Mouse (Mus musculus): ENCODE data around the gene Sgms1. TPM values are rescaled to one million over a fixed set of nuclear protein-coding genes. Genes with fewer than 3 reads are reported as not detected.

Gene Sgms1
- polyA plus RNA-seq, 1 experiment, result 243 TPM

DNA sequence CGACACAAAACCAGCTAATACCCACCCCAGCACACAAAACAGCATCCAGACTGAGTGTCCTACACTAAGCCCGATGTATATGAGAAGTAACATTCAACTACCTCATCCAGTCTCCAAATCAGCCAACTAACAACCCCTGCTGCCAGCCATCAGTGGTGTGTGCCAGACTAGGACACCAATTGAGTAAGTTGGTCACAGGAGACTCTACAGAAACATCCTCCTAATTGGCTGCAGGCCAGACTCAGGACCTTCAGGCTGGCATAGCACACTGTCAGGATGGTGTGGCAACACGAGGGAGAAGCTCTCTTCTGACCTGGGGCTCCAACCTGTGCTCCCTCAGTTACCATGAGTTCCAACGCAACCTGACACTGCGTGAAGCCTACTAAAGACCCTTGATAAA, 113.3 kb downstream of the Sgms1 start:
- H3K27me3 ChIP-seq (ENCODE audit: control insufficient read depth, insufficient read depth, low read length), result no peaks in the 10 kb centered on the region
- H3K4me3 ChIP-seq (ENCODE audit: control insufficient read depth, low read depth, low read length), result peak overlapping the region; percentile 75
- peak overlapping the region; percentile 30; the same call in 1 of the 2 replicates for H3K27ac ChIP-seq (ENCODE audit: control insufficient read depth, insufficient read depth, low read depth, low read length)
- H3K36me3 ChIP-seq (ENCODE audit: control insufficient read depth, insufficient read depth, low read length), result no peaks in the 10 kb centered on the region
- TF ChIP-seq POLR2A (IDR thresholded peaks at IDR 0.05; ENCODE audit: control insufficient read depth, low read depth, low read length) (no peak), CTCF (IDR thresholded peaks at IDR 0.05; ENCODE audit: control insufficient read depth, insufficient read depth, insufficient replicate concordance, low read depth, low read length) (no peak)
- H3K4me1 ChIP-seq (ENCODE audit: control insufficient read depth, insufficient read depth, low read length), result no peaks in the 10 kb centered on the region; the same call in 1 of the 2 replicates

- no peaks in the 10 kb centered on the region for H3K27me3 ChIP-seq (ENCODE audit: control insufficient read depth, insufficient read depth, low read length)
- TF ChIP-seq POLR2A (IDR thresholded peaks at IDR 0.05; ENCODE audit: control insufficient read depth, low read depth, low read length) (no peak), CTCF (IDR thresholded peaks at IDR 0.05; ENCODE audit: control insufficient read depth, insufficient read depth, insufficient replicate concordance, low read depth, low read length) (no peak)
- H3K4me3 ChIP-seq (ENCODE audit: control insufficient read depth, low read depth, low read length), result peak overlapping the region; percentile 75
- no peak overlapping the region for H3K27ac ChIP-seq (ENCODE audit: control insufficient read depth, insufficient read depth, low read depth, low read length)
- H3K4me1 ChIP-seq (ENCODE audit: control insufficient read depth, insufficient read depth, low read length), result no peaks in the 10 kb centered on the region; the same call in 1 of the 2 replicates
- no peaks in the 10 kb centered on the region for H3K36me3 ChIP-seq (ENCODE audit: control insufficient read depth, insufficient read depth, low read length)
These were observed 114.2 kb downstream of the Sgms1 start for GRCm38 (mm10) chr19:32275068-32275925.

DNA sequence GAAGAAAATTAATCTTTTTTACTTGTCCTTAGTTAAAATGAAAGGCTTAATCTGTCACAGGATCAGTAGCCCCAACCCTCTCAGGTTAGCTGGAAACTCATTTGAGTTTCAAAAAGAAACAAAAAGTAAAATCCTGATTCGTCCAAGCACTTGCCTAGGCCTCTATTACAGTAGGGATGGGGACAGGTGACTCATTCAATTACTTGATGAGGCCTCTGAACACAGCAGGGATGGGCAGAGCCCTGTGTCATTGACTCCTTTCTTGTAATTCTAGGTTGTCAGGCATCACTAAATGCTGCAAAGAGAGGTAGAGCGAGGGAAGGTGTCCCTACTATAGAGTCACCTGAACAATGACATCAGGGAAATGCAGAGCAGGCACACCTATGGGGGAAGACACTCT, 115.4 kb downstream of the Sgms1 start:
- H3K36me3 ChIP-seq (ENCODE audit: control insufficient read depth, insufficient read depth, low read length), result no peaks in the 10 kb centered on the region
- H3K4me3 ChIP-seq (ENCODE audit: control insufficient read depth, low read depth, low read length), result no peak overlapping the region
- H3K4me1 ChIP-seq (ENCODE audit: control insufficient read depth, insufficient read depth, low read length), result no peaks in the 10 kb centered on the region; the same call in 1 of the 2 replicates
- H3K27me3 ChIP-seq (ENCODE audit: control insufficient read depth, insufficient read depth, low read length), result no peaks in the 10 kb centered on the region
- TF ChIP-seq POLR2A (IDR thresholded peaks at IDR 0.05; ENCODE audit: control insufficient read depth, low read depth, low read length) (no peak), CTCF (IDR thresholded peaks at IDR 0.05; ENCODE audit: control insufficient read depth, insufficient read depth, insufficient replicate concordance, low read depth, low read length) (no peak)
- H3K27ac ChIP-seq (ENCODE audit: control insufficient read depth, insufficient read depth, low read depth, low read length), result no peak overlapping the region

DNA sequence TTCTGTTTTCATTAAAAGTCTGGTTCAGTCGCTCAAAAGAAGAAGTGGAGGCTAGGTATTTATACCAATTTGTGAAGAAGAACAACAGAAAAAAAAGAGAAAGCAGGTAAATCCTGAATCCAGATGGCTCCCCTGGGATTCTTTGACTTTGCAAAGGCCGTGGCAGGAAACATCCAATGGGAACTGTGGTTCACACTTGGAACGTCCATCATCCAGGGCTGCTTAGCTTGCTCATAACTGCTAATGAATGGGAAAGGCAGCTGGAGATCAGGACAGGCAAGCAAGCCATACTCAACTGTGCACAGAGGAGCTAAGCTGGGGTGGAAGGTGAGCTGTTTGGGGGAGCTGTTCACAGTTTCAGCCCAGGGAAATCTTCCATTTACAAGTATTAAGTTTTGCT, 115.8 kb downstream of the Sgms1 start:
- no peaks in the 10 kb centered on the region for H3K36me3 ChIP-seq (ENCODE audit: control insufficient read depth, insufficient read depth, low read length)
- no peaks in the 10 kb centered on the region for H3K27me3 ChIP-seq (ENCODE audit: control insufficient read depth, insufficient read depth, low read length)
- no peak overlapping the region for H3K27ac ChIP-seq (ENCODE audit: control insufficient read depth, insufficient read depth, low read depth, low read length)
- no peak overlapping the region for H3K4me3 ChIP-seq (ENCODE audit: control insufficient read depth, low read depth, low read length)
- no peak for TF ChIP-seq CTCF (IDR thresholded peaks at IDR 0.05; ENCODE audit: control insufficient read depth, insufficient read depth, insufficient replicate concordance, low read depth, low read length)
- no peak for TF ChIP-seq POLR2A (IDR thresholded peaks at IDR 0.05; ENCODE audit: control insufficient read depth, low read depth, low read length)
- H3K4me1 ChIP-seq (ENCODE audit: control insufficient read depth, insufficient read depth, low read length), result no peaks in the 10 kb centered on the region; the same call in 1 of the 2 replicates

- H3K27ac ChIP-seq (ENCODE audit: control insufficient read depth, insufficient read depth, low read depth, low read length), result 0 out of 2 replicates have a peak overlapping the region, but pooled peaks have one; percentile 26
- no peaks in the 10 kb centered on the region; the same call in 1 of the 2 replicates for H3K4me1 ChIP-seq (ENCODE audit: control insufficient read depth, insufficient read depth, low read length)
- H3K36me3 ChIP-seq (ENCODE audit: control insufficient read depth, insufficient read depth, low read length), result no peaks in the 10 kb centered on the region
- TF ChIP-seq POLR2A (IDR thresholded peaks at IDR 0.05; ENCODE audit: control insufficient read depth, low read depth, low read length) (no peak), CTCF (IDR thresholded peaks at IDR 0.05; ENCODE audit: control insufficient read depth, insufficient read depth, insufficient replicate concordance, low read depth, low read length) (no peak)
- no peak overlapping the region for H3K4me3 ChIP-seq (ENCODE audit: control insufficient read depth, low read depth, low read length)
- no peaks in the 10 kb centered on the region for H3K27me3 ChIP-seq (ENCODE audit: control insufficient read depth, insufficient read depth, low read length)
These were observed 116.8 kb downstream of the Sgms1 start for GRCm38 (mm10) chr19:32272475-32273260.

DNA sequence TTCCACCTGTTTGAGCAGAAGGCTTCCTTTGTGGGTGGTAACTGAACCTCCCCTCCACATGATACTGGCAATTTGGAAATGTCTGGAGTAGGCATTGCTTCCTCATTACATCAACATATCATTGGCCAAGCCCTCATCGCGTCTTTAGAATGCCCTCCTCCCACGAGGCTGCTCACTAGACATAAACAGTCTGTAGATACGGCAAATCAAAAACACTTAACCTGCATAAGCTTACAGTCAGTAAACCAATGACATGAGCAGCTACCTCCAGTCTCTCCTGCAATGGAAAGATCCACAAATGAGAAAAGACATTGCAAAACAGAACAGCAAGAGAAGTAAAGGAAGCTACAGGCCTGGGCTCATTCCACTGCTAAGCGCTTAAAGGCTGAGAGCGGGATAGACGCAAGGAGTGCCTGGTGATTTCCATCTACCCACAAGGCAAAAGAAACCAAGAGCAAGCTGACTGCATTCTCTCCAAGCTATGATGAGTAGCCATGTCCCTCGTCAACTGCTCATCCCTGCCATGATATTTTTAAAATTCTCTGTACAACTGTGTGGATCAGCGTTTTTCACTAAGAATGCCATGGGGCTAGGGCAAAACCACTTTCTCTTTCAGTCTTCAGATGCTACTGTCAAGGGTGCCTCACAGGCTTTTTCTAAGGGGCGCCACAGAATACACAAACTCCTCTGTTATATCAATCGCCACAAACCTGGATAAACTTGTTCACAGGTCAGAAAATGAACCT, 117.9 kb downstream of the Sgms1 start:
- H3K36me3 ChIP-seq (ENCODE audit: control insufficient read depth, insufficient read depth, low read length), result no peaks in the 10 kb centered on the region
- peak overlapping the region; percentile 31 for H3K27ac ChIP-seq (ENCODE audit: control insufficient read depth, insufficient read depth, low read depth, low read length)
- TF ChIP-seq POLR2A (IDR thresholded peaks at IDR 0.05; ENCODE audit: control insufficient read depth, low read depth, low read length) (no peak), CTCF (IDR thresholded peaks at IDR 0.05; ENCODE audit: control insufficient read depth, insufficient read depth, insufficient replicate concordance, low read depth, low read length) (no peak)
- H3K4me3 ChIP-seq (ENCODE audit: control insufficient read depth, low read depth, low read length), result no peak overlapping the region
- H3K27me3 ChIP-seq (ENCODE audit: control insufficient read depth, insufficient read depth, low read length), result no peaks in the 10 kb centered on the region
- no peaks in the 10 kb centered on the region for H3K4me1 ChIP-seq (ENCODE audit: control insufficient read depth, insufficient read depth, low read length)

Data from testis, adult 2 months (tissue).